Comparison of ENCODE assay signal across 30 mouse cellular contexts in genomic region chr4:128245201-128245600, GRCm38 (mm10). TPM values are rescaled to one million over a fixed set of nuclear protein-coding genes. Genes with fewer than 3 reads are reported as not detected.
A peak's percentile ranks its signal among the peaks of the same experiment; 100 is the strongest.
DNase-seq lines count a peak whose midpoint lies in the region; ATAC-seq and TF ChIP-seq lines count a peak whose summit lies in the region.
"Had no signal": no experiment of that assay in that cellular context is flagged by ENCODE, and none has a peak within 500 bp of the region (broad histone marks: within the 10 kb centered on the region; RNA-seq: fewer than 3 reads in every experiment).

No protein-coding gene starts in this region.

- no peaks in the 10 kb centered on the region for H3K27me3 ChIP-seq in kidney, postnatal 0 days (ENCODE audit: insufficient read depth, low read length)
- H3K27me3 ChIP-seq: CH12.LX; embryonic facial prominence, embryonic 15.5 days; heart, embryonic 12.5 days; heart, embryonic 15.5 days; hindbrain, embryonic 13.5 days; Patski had no signal

- ATAC-seq in kidney, postnatal 0 days (replicated peaks; ENCODE audit: low FRiP score, low read depth), result no peak
- no peak for ATAC-seq in CD4-positive, CD25-positive, alpha-beta regulatory T cell, adult 4 months
- ATAC-seq: forebrain, embryonic 14.5 days; forebrain, postnatal 0 days; hindbrain, postnatal 0 days; inflammation-experienced regulatory T-cells, adult 6 months; Patski had no signal

- no peak overlapping the region for H3K4me3 ChIP-seq in kidney, postnatal 0 days (replicated peaks; ENCODE audit: low read depth, low read length)
- H3K4me3 ChIP-seq: embryonic facial prominence, embryonic 15.5 days; heart, embryonic 12.5 days; heart, embryonic 15.5 days; hindbrain, embryonic 10.5 days; hindbrain, embryonic 13.5 days had no signal

- 21% methylated on average over 2 of the region's 2 CpGs for WGBS in kidney, postnatal 0 days

- no peak overlapping the region for H3K9ac ChIP-seq in kidney, postnatal 0 days (ENCODE audit: low read depth, low read length)
- H3K9ac ChIP-seq: embryonic facial prominence, embryonic 15.5 days; forebrain, postnatal 0 days; heart, embryonic 12.5 days; heart, embryonic 15.5 days; hindbrain, embryonic 13.5 days had no signal

- no peak for TF ChIP-seq CTCF in kidney, postnatal 0 days (IDR thresholded peaks at IDR 0.05; ENCODE audit: low read depth)

- H3K4me1 ChIP-seq in kidney, postnatal 0 days (replicated peaks; ENCODE audit: insufficient read depth, low read length), result no peaks in the 10 kb centered on the region
- H3K4me1 ChIP-seq: embryonic facial prominence, embryonic 15.5 days; heart, embryonic 12.5 days; heart, embryonic 15.5 days had no signal

- H3K9me3 ChIP-seq in kidney, postnatal 0 days (replicated peaks; ENCODE audit: low read length), result no peaks in the 10 kb centered on the region
- H3K9me3 ChIP-seq: embryonic facial prominence, embryonic 15.5 days; heart, embryonic 12.5 days; heart, embryonic 15.5 days; hindbrain, embryonic 10.5 days; hindbrain, embryonic 13.5 days had no signal

- peak; percentile 56 for DNase-seq in embryo, embryonic 10 days (ENCODE audit: low spot score)
- no peak for DNase-seq in embryo, embryonic 9.5 days (ENCODE audit: extremely low spot score)
- DNase-seq in kidney, postnatal 0 days (ENCODE audit: low spot score), result peak; percentile 58
- no peak for DNase-seq in kidney, postnatal 14 days
- DNase-seq in retina, embryonic 14.5 days (ENCODE audit: low spot score), result peak; percentile 61
- DNase-seq in retina, postnatal 1 day, result no peak
- no peak for DNase-seq in ovary, postnatal 36 days (ENCODE audit: low spot score)
- DNase-seq: adrenal gland, postnatal 10 days; adrenal gland, postnatal 36 days; cerebellum, adult 18-20 months; cerebellum, adult 9-10 months; cerebellum, postnatal 14 days; forebrain, postnatal 0 days; gastrocnemius, postnatal 25 days; heart, adult 18-20 months; heart, postnatal 10 days; heart, postnatal 36 days had no signal

- H3K36me3 ChIP-seq in kidney, postnatal 0 days (ENCODE audit: insufficient read depth, low read length), result no peaks in the 10 kb centered on the region
- H3K36me3 ChIP-seq: embryonic facial prominence, embryonic 15.5 days; G1E; heart, embryonic 12.5 days; heart, embryonic 15.5 days; hindbrain, embryonic 10.5 days; hindbrain, embryonic 13.5 days had no signal

- no peak overlapping the region for H3K4me2 ChIP-seq in kidney, postnatal 0 days (ENCODE audit: low read length)
- H3K4me2 ChIP-seq: embryonic facial prominence, embryonic 15.5 days; heart, embryonic 12.5 days; heart, embryonic 15.5 days; hindbrain, embryonic 13.5 days had no signal

- H3K27ac ChIP-seq in kidney, postnatal 0 days, result no peak overlapping the region
- H3K27ac ChIP-seq: embryonic facial prominence, embryonic 15.5 days; heart, embryonic 15.5 days; hindbrain, embryonic 10.5 days; hindbrain, embryonic 13.5 days; hindbrain, postnatal 0 days had no signal

RNA-seq across cellular contexts. Expression of gene Hmgb4, which starts 15.6 kb away (rescaled TPM):
- polyA plus RNA-seq in kidney, postnatal 0 days (2015; fragmentation: Nextera tagmentation; extraction: Ambion mirVana), result not detected in 2 replicates
- not detected for polyA plus RNA-seq in CD4-positive, CD25-positive, alpha-beta regulatory T cell, adult 4 months (2017; shearing (Covaris generic))
- polyA plus RNA-seq: embryonic facial prominence, embryonic 15.5 days; forebrain, embryonic 11.5 days; forebrain, embryonic 14.5 days; forebrain, postnatal 0 days; G1E; heart, embryonic 12.5 days; heart, embryonic 15.5 days; hindbrain, embryonic 10.5 days; hindbrain, embryonic 13.5 days; hindbrain, postnatal 0 days; inflammation-experienced regulatory T-cells, adult 6 months; Patski had no signal

Comparison
In these comparisons a context has a peak if more than half of its experiments do, and no peak if none do; other contexts are left out.
1. DNase-seq: peak in embryo, embryonic 10 days (single experiment), kidney, postnatal 0 days (single experiment) and retina, embryonic 14.5 days (single experiment); none in embryo, embryonic 9.5 days (single experiment), kidney, postnatal 14 days (single experiment), retina, postnatal 1 day (single experiment) and ovary, postnatal 36 days (single experiment).